Mouse (Mus musculus): Measurements from ENCODE around the gene Ifit1bl2.
A peak's percentile ranks its signal among the peaks of the same experiment; 100 is the strongest.
"Not testable (repeated sequence)": the region's sequence is repeated elsewhere in the genome, so short reads cannot be mapped to it uniquely, and the experiment has no call there.

Ifit1bl2 gene

DNA sequence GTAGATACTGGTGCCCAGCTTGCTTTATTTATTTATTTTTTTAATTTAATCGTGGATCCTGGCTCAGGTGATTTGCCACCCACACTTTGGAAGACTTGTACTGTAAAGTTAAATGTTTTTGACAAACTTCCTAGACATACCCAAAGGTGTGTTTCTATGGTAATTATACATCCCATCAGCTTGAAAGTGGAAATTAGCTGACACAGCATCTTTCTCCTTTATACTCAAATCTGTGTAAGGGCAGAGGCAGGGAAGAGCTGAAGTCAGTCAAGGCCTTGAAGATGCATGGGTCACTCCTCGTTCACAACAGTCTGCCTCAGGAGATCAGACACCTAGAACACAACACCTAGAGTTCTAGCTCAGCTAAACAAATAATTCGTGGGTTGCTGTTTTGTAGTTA, 30.4 kb downstream of the Ifit1bl2 start:
- not testable (repeated sequence) for DNase-seq (ENCODE audit: low spot score)

DNA sequence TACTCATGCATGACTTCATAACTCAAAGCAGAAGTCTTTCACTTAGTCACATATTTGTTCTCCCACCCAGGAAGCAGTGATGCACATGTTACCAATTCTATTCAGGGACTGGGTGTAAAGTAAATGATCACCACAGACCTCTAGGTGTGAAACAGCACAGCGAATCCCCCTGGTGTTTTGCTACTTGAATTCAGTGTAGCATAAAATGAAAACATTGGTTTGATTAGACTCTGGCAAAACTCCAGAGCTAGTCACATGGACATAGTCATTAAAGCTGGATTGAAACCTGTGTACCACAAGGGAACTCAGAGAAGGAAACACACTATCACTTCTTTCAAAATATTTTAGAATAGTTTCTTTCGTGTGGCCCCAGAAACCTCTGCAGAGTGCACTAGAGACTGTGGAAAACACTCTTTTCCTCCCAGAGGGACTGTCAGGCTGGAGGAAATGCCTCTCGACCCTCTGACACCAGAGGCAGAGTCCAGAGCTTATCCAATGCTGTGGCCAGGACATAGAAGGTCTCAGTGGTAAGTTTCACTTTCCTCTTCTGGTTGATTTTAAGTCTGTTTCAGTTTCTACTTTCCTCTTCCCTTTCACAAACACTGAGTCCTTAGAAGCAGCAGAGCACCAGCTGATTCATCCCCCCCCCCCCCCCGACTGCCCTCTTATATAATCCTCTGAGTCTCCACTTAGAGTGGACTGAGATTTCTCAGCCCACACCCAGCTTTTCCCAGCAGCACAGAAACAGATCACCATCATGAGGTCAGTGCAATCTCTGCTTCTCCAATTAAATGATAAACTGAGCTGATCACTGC, 33.1 kb downstream of the Ifit1bl2 start, which contains the start of gene Ifit3b:
Gene Ifit3b, plus strand, starts transcription at position 734 of the 815 bp plus-strand sequence.
- not testable (repeated sequence) for DNase-seq (ENCODE audit: low spot score)

DNA sequence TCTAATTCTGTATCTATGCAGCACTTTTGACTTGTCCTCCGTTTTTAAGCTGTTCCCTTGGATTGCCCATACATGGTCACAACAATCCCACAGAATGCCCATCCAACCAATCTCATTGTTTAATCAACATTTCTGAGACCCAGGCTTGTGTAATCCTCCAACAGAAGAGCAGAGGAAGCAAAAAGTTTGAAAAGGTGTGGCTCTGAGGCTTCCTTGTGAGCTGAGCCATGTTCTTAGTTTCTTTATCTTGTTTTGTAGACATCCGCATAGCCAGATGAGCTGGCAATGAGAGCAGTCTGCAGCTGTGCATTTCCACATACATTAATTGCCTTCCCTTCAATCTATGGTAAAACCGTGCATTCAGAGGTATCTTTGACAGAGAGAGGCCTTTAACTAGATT, 35.1 kb downstream of the Ifit1bl2 start:
- DNase-seq (ENCODE audit: low spot score): no peak

DNA sequence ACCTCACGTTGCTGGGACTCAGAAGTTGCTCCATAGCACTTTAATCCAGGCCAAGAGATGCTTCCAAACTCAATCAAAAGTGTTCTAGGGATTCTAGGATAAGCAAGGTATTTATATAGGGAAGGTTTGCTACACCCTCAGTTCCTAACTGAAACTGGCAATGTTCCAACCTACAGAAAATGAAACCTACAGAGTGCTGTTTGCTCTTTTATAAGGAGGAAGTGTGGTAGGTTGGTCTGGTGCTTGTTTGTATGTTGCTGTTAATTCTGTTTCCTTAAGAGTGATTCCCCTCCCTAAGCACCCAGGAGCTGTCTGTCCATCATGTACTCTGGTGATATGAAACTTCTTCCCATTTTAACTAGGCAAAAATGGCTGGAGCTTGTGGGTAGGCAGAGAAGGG, 38.7 kb downstream of the Ifit1bl2 start, which contains the start of gene Ifit1bl1:
Gene Ifit1bl1, minus strand, starts transcription at position 69 of the 400 bp plus-strand sequence.
- not testable (repeated sequence) for DNase-seq (ENCODE audit: low spot score)

DNA sequence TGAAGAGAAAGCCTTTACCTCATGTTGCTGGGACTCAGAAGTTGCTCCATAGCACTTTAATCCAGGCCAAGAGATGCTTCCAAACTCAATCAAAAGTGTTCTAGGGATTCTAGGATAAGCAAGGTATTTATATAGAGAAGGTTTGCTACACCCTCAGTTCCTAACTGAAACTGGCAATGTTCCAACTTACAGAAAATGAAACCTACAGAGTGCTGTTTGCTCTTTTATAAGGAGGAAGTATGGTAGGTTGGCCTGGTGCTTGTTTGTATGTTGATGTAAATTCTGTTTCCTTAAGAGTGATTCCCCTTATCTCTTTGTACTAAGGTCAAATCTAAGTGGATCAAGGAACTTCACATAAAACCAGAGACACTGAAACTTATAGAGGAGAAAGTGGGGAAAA, 41.3 kb downstream of the Ifit1bl2 start:
- DNase-seq (ENCODE audit: low spot score): not testable (repeated sequence)

DNA sequence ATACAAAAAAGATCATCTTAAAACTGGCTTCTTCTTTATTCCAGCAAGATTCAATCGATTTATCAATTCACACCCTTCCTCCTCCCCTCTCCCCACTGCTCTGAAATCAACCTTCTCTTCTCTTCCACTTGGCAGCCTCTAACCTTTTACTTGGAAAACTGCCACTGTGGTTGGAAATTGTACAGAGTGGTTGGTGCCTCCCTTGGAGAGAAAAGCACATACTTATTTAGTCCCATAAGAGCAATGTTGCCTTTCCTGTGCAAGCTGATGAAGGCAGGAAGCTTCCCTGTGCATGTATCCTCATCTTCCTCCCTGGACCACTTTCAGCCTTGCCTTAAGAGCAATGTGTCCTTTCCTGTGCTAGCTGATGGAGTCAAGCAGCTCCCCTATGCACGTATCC, 42.2 kb downstream of the Ifit1bl2 start:
- peak; percentile 54 for DNase-seq (ENCODE audit: low spot score)

DNA sequence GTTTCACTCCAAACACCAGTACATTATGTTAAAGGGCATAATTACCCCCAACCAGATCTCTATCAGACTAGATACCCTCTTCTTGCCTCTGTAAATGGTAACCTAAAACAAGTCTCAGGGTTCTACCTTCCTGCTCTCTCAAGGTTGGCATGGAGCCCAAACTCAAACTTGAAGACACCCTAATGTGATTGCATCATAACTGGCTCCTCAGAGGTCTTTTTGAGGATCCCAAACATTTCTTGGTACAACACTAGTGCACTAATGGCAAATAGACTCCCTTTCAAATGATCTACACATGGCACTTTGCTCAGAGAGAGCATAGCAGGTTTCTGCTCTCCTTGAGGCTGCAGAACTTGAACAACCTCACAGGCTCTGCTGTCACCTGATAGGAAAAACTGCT, 43.7 kb downstream of the Ifit1bl2 start:
- no peak for DNase-seq (ENCODE audit: low spot score)

DNA sequence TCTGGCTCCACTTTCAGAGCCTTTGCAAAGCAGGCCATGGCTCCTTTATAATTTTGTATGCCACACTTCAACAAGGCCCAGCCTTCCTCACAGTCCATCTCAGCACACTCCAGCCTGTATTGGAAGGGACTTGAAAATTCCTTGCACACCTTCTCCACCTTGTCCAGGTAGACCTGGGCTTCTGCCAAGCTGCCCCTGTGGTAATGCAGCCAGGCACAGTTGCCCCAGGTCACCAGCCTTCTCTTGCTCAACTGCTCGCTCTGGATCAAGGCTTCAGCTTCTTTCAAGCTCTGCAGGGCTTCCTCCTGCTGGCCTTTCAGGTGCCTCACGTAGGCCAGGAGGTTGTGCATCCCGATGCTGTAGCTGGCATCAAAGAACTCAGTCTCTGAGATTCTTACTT, 46.0 kb downstream of the Ifit1bl2 start:
- DNase-seq (ENCODE audit: low spot score): not testable (repeated sequence)

DNA sequence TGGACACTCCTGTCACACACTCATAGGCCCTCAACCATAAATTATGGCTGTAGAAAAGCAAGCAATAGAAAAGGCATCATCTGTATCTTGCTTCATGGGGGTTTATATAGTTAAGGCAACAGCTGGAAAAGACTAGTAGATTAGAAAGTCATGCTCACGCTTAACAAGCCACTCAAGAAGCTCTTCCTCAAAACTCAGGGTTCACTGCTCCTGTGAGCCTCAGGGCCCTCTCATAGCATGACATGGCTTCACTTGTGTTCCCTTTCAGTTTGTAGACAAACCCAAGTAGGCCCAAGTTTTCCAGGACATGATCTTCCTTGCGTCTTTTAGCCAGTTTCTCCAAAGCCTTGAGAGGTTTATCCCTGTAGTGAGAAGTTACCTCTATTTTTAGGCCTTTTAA, 47.1 kb downstream of the Ifit1bl2 start:
- no peak for DNase-seq (ENCODE audit: low spot score)

DNA sequence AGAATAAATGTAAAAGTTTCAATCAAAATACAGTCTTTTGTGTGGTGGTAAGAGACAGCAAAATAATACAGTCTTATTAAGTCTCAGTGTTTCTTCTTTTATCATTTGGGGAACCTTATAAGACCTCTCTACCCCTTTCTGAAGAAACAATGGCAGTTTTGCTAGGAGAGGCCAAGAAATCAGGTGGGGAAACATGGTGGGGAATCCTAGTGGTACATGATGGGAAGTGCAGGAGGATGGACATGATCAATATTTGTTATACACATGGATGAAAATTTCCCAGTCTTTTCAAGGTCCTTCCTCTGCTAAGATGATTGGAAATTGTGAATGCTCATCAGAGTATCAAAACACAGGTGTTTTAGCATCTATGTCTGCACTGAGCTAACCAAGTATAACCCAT, 51.6 kb downstream of the Ifit1bl2 start:
- no peak for DNase-seq (ENCODE audit: low spot score)

DNA sequence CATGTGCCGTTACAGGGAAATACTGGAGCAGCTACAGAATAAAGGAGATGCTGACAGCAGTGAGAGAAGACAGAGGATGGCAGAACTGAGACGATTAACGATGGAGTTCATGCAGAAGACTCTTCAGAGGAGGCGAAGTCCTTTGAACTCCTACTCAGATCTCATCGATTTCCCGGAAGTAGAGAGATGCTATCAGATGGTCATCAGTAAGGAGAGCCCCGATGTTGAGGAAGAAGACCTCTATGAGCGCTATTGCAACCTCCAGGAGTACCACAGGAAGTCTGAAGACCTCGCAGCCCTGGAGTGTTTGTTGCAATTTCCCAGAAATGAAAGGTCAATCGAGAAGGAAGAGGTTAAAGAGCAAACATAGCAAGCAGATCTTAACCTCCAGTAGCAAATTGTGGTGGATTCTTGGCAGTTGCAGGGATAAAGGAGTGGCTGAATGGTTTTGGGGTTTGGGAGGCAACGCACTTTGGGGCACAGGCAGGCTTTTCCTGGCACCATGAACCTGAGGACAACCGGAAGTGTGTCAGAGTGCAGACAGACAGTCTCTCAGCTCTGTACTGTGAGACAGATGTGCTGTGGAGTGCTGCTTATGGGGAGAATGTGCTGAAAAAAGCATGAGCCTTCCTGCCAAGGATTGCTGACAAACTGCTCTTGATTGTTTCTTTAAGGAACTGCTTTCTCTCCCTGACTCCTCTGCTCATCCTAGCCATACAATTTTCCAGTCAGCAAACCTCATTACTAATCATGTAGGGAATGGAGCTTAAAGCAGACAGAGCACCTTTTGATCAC, 52.4 kb downstream of the Ifit1bl2 start:
- not testable (repeated sequence) for DNase-seq (ENCODE audit: low spot score)

DNA sequence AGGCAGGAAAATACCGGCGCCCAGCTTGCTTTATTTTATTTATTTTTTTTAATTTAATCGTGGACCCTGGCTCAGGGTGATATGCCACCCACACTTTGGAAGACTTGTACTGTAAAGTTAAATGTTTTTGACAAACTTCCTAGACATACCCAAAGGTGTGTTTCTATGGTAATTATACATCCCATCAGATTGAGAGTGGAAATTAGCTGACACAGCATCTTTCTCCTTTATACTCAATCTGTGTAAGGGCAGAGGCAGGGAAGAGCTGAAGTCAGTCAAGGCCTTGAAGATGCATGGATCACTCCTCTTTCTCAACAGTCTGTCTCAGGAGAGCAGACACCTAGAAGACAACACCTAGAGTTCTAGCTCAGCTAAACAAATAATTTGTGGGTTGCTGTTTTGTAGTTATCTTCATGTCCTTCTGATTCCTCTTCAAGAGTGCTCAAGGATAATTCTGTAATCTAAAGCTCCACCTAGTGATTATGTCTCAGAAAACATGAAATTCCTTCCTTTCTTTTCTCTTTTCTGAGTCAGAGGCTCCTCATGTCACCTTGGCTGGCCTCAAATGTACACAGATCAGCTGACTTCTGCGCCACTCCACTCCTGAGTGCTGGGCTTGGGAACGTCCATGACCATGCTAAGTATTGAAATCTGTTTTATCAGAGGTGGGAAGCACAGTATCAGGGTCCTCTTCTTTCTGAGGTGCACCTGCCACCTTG, 54.6 kb downstream of the Ifit1bl2 start:
- DNase-seq (ENCODE audit: low spot score): not testable (repeated sequence)

DNA sequence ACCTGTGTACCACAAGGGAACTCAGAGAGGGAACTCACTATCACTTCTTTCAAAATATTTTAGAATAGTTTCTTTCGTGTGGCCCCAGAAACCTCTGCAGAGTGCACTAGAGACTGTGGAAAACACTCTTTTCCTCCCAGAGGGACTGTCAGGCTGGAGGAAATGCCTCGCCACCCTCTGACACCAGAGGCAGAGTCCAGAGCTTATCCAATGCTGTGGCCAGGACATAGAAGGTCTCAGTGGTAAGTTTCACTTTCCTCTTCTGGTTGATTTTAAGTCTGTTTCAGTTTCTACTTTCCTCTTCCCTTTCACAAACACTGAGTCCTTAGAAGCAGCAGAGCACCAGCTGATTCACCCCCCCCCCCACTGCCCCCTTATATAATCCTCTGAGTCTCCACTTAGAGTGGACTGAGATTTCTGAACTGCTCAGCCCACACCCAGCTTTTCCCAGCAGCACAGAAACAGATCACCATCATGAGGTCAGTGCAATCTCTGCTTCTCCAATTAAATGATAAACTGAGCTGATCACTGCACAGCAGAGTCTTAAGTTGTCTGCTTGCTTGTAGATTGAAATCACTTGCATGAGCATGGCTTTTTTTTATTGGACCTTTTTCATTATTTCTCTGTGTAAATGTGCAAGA, 57.3 kb downstream of the Ifit1bl2 start, which contains the start of gene Ifit3:
Gene Ifit3, plus strand, starts transcription at position 406 of the 641 bp plus-strand sequence.
- DNase-seq (ENCODE audit: low spot score): not testable (repeated sequence)

DNA sequence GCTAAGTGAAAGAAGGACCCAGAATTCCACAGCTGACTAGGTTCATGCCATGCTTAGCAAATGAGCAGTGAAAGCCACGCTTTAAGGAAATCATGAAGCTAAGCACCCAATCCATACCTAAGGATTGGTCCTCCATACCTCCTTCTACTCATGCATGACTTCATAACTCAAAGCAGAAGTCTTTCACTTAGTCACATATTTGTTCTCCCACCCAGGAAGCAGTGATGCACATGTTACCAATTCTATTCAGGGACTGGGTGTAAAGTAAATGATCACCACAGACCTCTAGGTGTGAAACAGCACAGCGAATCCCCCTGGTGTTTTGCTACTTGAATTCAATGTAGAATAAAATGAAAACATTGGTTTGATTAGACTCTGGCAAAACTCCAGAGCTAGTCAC, 57.8 kb downstream of the Ifit1bl2 start:
- not testable (repeated sequence) for DNase-seq (ENCODE audit: low spot score)

DNA sequence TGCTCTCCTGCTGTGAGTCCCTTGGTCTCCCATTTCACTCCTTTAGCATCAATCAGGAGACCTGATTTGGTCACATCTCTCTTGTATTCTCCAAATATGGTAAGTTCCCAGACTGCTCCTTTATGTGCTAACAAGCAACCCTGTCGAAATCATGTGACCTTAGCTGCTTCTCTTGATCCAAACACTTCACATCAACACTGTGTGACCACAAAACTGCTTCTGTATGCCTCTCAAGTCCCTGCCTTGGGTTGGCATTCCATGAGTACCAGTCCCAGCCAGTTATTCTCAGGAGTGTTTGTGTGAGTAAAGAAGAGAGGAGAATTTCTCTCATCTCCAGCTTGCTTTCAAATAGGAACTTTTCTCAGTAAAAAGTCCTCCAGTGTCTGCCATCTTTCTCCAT, 63.4 kb downstream of the Ifit1bl2 start:
- DNase-seq (ENCODE audit: low spot score): no peak

DNA sequence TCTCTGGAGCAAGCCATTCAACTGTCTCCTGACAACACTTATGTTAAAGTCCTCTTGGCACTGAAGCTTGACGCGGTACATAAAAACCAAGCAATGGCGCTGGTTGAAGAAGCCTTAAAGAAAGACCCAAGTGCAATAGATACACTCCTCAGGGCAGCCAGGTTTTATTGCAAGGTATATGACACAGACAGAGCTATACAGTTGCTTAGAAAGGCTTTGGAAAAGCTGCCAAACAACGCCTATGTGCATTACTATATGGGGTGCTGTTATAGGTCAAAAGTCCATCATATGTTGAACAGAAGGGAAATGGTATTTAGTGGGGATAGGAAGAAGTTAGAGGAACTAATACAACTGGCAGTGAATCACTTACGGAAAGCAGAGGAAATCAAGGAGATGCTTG, 66.9 kb downstream of the Ifit1bl2 start:
- no peak for DNase-seq (ENCODE audit: low spot score)

DNA sequence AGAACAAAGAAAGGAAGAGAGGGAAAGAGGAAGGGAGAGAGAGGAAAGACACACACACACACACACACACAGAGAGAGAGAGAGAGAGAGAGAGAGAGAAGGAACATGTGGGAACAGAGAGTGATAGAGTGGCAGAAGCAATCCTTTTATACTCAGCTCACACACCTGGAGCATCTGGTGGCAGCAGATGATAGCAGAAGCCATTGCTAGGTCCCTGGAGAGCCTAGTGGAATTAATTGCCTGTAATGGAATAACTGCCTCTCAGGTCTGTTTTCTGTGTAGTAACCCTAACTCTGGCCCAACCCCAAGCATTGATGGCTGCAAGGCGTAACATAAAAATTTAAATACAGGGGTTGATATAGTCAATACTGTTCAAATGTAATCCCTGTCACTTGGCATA, 69.5 kb downstream of the Ifit1bl2 start:
- no peak for DNase-seq (ENCODE audit: low spot score)

DNA sequence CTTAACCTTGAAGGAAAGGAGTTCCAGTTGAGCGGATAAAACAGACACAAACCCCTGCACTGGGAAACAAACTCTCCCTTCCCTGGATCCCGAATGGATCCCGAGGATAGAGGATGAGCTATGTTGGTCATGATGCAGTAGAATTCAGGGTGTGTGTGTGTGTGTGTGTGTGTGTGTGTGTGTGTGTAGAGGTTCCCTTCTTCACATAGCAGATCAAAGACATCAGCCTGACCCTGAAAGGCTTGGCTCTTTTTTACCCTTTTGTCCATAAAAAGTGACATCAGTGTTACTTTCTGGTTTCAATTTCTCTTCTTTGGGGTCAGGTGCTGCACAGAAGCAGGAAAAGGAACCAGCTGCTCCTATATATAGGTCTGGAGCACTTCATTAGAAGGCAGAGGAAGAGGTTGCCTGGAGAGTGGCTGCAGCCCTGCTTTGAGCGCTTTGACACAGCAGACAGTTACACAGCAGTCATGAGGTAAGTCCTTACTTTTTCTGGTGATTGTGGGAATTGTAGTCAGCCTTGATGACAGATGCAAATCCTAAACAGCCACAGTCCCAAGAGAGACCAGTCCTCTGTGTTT, 70.6 kb downstream of the Ifit1bl2 start:
- DNase-seq (ENCODE audit: low spot score): no peak

DNA sequence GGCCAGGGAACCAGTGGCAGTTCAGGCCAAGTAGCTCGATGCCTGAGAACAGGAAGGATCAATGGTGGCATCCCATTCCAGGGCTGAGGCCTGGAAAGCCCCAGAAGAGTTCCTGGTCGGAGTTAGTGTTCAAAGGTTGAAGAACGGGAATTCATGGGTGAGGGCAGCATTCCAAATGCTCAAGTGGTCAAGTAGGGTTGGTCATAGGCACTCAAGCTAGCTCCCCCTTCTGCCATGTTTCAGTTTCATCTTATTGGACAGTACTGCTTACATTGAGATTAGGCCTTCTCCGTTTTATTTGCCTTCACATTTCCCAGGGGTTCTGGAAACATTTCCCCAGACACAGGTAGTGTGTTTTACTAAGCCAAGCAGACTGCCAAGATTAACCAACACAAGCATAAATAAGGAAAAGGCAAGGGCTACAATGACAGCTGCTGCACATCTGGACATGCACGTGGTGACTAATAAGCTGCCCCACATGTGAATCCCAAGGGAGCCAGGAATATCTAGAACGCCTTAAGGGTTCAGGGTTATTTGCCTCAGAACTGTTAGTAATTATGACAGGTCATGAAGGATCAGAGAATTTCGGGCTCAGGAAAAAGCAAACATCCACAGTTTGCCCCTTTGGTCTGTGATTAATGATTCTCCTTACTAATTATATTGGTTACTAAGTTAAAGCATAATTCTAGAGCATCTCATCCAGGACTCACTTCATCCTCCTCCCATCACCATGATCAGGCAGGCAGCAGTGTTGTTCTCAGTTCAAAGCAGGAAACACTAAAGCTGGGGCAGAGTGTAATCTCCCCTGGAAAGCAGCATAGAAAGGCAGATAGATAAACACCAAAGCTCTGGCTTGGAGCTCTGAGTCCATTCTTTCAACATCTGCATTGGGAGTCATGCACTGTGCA, 71.3 kb downstream of the Ifit1bl2 start:
- DNase-seq (ENCODE audit: low spot score): no peak

Measured in ovary, adult 18-20 months (tissue).